Mouse (Mus musculus): ENCODE measurements around the gene Cox10.
"Not testable (repeated sequence)": the region's sequence is repeated elsewhere in the genome, so short reads cannot be mapped to it uniquely, and the experiment has no call there.

Gene Cox10

GRCm38 (mm10) chr11:64078956-64079726 is at the start of gene Cox10:
Gene Cox10, minus strand, starts transcription at chr11:64079468.
- in situ Hi-C loops (cut with MseI, MboI): no loop called here

GRCm38 (mm10) chr11:64128016-64128415 is 48.7 kb upstream of the Cox10 start:
- in situ Hi-C loops (cut with MseI, MboI): no loop called here

GRCm38 (mm10) chr11:64125471-64125870 is 46.2 kb upstream of the Cox10 start:
- in situ Hi-C loops (cut with MseI, MboI): no loop called here

- in situ Hi-C loops (cut with MseI, MboI): not testable (repeated sequence)
Measured at GRCm38 (mm10) chr11:64123174-64123573, 43.9 kb upstream of the Cox10 start.

- in situ Hi-C loops (cut with MseI, MboI): no loop called here
Measured at GRCm38 (mm10) chr11:64116711-64117110, 37.4 kb upstream of the Cox10 start.

- in situ Hi-C loops (cut with MseI, MboI): no loop called here
Measured at GRCm38 (mm10) chr11:64115822-64116221, 36.6 kb upstream of the Cox10 start.

GRCm38 (mm10) chr11:64115101-64115500 is 35.8 kb upstream of the Cox10 start:
- in situ Hi-C loops (cut with MseI, MboI): no loop called here

- in situ Hi-C loops (cut with MseI, MboI): no loop called here
Measured at GRCm38 (mm10) chr11:64100060-64100459, 20.8 kb upstream of the Cox10 start.

- in situ Hi-C loops (cut with MseI, MboI): no loop called here
Measured at GRCm38 (mm10) chr11:64093058-64093457, 13.8 kb upstream of the Cox10 start.

- in situ Hi-C loops (cut with MseI, MboI): no loop called here
Measured at GRCm38 (mm10) chr11:64091150-64091549, 11.9 kb upstream of the Cox10 start.

GRCm38 (mm10) chr11:64089682-64090081 is 10.4 kb upstream of the Cox10 start:
- in situ Hi-C loops (cut with MseI, MboI): no loop called here

GRCm38 (mm10) chr11:64085888-64086287 is 6.6 kb upstream of the Cox10 start:
- in situ Hi-C loops (cut with MseI, MboI): no loop called here

- in situ Hi-C loops (cut with MseI, MboI): no loop called here
Measured at GRCm38 (mm10) chr11:64079727-64080081, 436 bp upstream of the Cox10 start.

GRCm38 (mm10) chr11:64076212-64076611 is 3.1 kb downstream of the Cox10 start:
- in situ Hi-C loops (cut with MseI, MboI): no loop called here

- in situ Hi-C loops (cut with MseI, MboI): no loop called here
Measured at GRCm38 (mm10) chr11:64073379-64073778, 5.9 kb downstream of the Cox10 start.

GRCm38 (mm10) chr11:64071536-64071935 is 7.7 kb downstream of the Cox10 start:
- in situ Hi-C loops (cut with MseI, MboI): no loop called here

GRCm38 (mm10) chr11:64066001-64066400 is 13.3 kb downstream of the Cox10 start:
- in situ Hi-C loops (cut with MseI, MboI): no loop called here

- in situ Hi-C loops (cut with MseI, MboI): no loop called here
Measured at GRCm38 (mm10) chr11:64063130-64063529, 16.1 kb downstream of the Cox10 start.

GRCm38 (mm10) chr11:64062226-64062625 is 17.0 kb downstream of the Cox10 start:
- in situ Hi-C loops (cut with MseI, MboI): no loop called here

GRCm38 (mm10) chr11:64059305-64059704 is 20.0 kb downstream of the Cox10 start:
- in situ Hi-C loops (cut with MseI, MboI): no loop called here

GRCm38 (mm10) chr11:64058474-64058873 is 20.8 kb downstream of the Cox10 start:
- in situ Hi-C loops (cut with MseI, MboI): no loop called here

- in situ Hi-C loops (cut with MseI, MboI): no loop called here
Measured at GRCm38 (mm10) chr11:64053371-64053770, 25.9 kb downstream of the Cox10 start.

GRCm38 (mm10) chr11:64051195-64051968 is 27.9 kb downstream of the Cox10 start:
- in situ Hi-C loops (cut with MseI, MboI): no loop called here
